Mouse (Mus musculus): ENCODE measurements around the gene Hmgb3.

GRCm38 (mm10) chrX:71534102-71534501 lies 21.6 kb upstream of the Hmgb3 start:
- no peak for TF ChIP-seq POLR2A (IDR thresholded peaks at IDR 0.05; ENCODE audit: extremely low read depth, insufficient read depth, low read length)
- no peak for TF ChIP-seq CTCF (IDR thresholded peaks at IDR 0.05; ENCODE audit: extremely low read depth, insufficient read depth, low read length)
